Mouse (Mus musculus) retina, postnatal 7 days (tissue): ENCODE measurements at regions not wholly inside any gene's neighbourhood (a gene's known extent, or its start where the extent isn't known, plus 50 kb on each side); places are given as distances from the start of the nearest gene placed in this dataset.
"Not testable (repeated sequence)": the region's sequence is repeated elsewhere in the genome, so short reads cannot be mapped to it uniquely, and the experiment has no call there.

Source experiments
- DNase-seq: peaks from one replicate; pipeline ENCODE4 v3.0.0-alpha.2; 2012; ENCODE audit warnings: low read depth, low spot score

DNA sequence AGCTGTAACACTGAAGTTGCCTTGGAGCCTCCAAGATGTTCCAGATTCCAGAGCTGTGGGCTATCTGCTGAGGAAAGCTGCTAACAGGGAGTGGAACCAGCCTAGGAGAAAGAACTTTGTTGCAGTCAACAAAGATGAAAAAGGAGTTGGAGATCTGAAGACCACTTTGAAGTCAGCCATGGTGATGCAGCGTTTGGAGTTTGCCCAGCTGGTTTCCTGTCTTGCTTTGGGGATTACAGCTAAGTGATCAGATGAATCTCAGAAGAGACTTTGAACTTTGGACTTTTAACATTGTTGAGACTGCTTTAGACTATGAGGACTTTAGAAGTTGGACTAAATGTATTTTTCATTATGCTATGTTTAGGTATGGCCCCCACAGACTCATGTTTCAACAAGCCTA lies 297.6 kb downstream of the Gadd45g start:
- not testable (repeated sequence) for DNase-seq

DNA sequence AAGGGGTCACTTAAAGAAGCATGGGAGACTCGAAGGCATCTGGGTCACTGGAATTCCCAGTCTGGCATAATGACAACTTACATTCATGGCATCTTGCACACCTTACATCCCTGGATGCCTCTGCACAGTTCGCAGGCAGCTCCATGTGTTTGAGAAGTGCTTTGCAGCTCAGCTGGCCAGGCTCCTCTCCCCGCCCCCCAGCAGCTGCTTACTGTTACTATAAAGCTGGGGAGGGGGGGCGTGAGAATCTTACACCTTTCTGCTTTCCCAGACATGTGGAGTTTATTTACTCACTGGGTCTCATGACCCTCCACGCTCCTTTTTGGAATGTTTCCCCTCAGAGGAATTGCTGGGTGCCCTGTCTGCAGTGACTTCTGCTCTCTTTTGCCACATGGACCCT lies 299.4 kb downstream of the Gadd45g start:
- no peak for DNase-seq

DNA sequence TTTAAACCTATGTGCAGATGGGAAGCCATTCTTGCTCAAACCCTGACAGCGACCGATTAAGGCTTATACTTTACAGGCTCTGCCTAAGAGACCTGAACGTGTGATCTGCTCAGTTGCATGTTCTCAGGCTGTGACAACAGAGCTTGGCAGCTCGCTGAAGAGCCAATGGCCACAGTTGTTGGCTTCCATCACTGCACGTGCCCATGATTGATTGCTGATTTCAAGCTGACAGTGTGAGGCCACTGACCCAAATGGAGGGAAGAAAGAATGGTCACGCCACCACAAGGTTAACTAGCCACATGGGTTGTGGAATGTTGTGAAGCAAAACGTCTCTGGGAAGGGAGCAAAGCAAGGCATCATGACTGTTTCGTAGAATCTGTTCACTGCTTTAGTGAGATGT lies 303.8 kb downstream of the Gadd45g start:
- no peak for DNase-seq

DNA sequence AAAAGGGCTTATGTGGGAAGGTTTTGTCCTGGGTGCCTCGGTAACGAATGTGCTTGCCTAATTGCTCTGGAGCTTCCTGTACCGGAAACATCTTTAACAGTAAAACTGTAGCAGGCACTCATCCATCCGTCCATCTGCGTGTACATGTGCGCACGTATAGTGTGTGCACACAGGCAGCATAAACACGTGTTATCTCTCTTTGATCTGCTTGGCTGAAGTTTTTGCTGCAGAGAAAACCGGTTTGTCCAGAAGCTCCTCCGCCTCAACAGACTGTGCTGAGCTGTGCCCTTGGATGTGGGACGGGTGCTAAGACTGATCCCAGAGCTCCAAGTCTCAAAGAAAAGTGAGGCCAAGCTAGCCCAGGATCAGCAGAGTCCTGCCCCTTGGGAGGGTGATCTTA lies 305.3 kb downstream of the Gadd45g start:
- DNase-seq = no peak

DNA sequence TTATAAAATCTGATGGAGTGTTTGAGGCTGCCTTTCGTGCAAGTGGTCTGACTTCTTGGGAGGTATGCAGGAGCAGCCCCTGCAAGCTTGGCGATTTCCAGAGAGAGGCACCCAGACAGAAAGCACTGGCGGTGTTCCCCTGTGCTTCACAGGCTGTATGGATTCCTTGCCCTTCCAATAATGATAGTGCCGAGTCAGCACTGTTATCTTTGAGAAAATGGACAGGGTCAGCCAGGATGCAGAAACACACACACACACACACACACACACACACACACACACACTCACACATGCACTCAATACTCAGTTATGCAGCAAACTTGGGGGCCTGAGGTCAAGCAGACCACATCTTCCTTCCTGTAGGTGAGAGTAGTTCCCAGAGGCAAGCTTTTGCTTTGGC lies 305.7 kb downstream of the Gadd45g start:
- DNase-seq = no peak

DNA sequence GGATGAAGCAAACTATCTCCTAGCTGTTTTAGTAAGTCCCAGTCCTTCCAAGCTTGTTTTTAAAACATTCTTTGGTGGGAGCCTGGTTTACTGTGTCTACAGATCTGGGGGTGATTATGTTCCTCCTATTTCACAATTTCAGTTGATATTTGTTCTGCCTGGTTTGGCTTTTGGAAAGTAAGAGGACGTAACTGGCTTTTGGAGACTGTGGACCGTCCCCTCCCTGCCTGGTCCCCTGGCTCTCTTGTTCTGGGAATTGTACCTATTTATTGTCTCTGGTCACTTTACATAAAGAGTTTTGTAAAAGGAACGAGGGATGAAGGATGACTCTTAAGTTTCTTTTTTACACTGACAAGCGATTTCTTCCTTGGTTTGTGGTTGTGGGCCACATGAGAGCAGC lies 306.6 kb downstream of the Gadd45g start:
- no peak for DNase-seq

DNA sequence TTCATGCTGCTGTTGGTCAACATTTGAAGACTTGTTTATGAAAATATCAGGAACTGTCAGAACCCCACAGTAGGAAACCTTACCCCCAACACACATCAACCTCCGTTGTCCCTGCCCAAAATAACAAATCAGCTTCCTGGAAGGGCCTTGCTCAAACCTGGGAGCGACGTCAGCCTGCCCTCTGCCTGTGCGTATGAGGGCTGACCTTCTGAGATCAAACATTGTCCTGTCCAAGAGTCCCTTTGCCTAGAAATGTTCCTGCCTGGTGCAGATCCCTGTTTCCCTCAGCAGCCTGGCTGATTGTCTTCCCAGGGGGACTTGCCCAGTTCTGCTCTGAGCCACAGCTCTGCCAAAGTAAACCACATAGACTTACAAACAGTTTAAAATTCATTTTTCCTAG lies 307.1 kb downstream of the Gadd45g start:
- no peak for DNase-seq

DNA sequence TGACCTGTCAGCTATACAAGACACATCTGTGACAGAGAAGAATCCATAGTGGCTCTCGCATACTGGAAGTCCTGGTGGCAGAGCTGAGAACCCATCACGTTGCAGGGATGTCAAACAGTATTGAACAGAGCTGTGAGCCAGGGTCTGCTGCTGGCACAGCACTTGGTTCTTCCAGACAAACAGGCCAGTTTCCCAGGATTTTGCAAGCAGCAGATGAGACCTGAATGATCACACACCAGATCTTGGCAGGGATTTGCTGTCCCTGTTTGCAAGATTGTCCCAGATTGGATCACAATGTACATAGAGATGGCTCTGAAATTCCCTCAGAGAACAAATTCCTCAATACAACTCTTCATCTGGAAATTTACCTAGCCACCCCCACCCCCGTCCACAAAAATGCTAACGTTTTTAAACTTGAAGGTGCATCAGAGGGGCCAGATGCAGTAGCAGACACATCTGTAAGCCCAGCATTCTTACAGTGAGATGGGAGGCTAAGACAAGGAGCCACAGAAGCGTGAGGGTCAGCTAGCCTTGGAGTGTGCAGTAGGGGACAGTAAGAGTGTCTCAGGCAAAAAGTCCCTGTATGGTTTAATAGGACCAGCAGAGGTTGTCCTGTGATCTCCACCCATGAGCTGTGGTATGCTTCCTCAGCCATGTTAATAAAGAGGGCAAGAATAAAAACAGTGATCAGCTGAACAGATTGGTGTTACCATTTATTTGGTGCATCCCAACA lies 307.8 kb downstream of the Gadd45g start:
- no peak for DNase-seq

DNA sequence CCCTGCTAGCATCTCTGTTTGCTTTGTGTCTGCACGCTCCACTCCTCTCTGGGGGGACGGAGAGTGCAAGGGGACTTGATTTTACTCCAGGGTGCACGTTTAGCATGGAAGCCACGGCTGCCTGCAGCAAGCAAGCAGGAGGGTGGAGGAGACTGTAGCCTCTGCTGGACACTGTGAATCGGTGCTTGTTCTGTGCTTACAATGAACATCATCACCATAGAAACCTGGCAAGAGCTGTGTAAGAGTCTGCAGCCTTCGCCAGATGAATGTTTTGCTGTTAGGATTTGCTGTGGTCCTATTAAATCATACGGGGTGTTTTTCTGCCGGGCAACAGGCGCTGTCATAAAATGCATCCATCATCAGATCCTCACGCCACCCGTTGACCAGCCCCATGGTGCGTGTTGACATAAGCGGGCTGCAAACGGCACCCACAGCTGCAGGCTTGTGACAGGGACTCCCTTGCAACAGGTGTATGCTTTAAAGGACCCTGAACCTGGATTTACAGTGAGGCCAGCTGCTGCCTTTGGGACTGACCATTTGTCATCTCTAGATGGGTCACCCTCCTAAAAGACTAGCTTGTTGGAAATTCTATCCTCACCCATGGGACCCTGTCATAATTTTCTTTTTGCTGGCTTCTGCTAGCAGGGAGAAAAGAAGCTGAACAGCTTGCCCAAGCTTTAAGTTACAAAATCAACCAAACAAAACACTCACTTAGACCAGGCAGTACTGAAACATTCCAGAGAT lies 308.5 kb downstream of the Gadd45g start:
- DNase-seq = peak; percentile 17

DNA sequence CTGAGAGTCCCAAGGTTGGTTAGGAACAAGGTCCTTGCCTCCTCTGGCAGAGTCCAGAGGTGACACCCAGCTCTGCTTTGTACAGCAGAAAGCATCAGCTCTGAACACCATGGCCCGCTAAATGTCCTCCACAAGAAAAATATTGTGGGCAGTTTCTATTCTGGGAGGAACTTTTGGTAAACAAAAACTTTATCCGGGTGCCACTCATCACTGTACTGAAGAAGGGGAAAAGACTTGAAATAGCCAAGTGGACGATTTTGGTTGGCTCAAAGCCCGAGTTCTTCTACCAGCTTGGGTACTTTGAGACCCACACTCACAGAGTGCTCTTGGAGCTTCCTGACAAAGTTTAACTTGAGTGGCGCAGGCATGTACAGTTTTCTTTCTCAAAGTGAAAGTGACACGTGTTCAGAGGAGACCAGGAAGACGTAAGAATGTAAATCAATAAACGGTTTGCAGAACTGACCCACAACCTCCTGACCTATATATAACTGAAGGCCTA lies 309.2 kb downstream of the Gadd45g start:
- no peak for DNase-seq

DNA sequence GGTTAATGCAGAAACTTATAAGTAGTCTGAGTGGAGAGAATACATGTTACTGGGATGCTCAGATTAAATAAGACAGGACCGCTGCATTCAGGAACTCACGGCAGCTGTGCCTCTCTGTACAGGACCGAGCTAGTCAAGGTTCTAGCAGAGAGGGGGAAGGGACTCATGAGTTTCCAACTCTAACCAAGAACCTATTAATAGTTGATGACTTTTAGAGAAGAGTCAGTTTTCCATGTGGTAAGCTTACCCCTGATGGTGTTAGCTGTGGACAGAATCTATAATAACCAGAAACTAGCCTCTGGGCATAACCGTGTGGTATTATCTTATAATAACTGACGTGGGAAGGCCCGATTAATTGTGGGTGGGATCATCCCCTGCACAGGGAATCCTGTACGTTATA lies 316.2 kb downstream of the Gadd45g start:
- DNase-seq = no peak

DNA sequence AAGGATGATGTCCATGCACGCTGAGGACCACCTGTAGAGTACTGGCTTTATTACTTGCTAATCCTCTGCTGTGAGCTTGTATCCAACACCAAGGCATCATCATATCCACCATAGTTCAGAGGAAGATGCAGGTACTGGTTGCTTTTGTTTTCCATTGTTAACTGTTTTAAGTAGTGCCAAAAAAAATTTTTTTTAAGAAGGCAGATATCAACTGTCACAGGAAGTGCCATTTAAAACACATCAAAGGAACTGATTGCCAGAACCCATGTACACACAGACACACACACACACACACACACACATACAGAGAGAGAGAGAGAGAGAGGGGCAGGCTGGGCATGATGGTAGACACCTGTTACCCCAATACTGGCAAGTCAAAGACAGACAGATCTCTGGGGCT lies 319.1 kb downstream of the Gadd45g start:
- no peak for DNase-seq

DNA sequence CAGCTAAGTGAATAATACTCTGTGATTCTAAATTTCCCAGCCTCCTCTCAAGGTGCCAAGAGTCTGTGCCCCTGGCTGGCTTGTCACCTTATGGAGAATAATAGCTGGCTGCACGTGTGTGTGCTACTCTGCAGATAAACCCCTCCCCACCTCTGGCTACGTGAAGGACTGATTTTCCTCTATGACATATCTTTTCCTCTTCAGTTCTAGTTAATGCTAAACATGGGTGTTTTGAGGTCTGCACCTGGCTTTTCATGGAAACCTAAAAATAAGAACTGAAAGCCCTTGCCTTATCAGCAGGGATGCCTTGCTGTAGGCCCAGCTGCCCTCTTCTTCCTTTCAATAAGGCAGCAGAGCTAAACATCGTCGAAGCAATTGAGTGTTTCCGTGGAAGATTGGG lies 321.5 kb downstream of the Gadd45g start:
- DNase-seq = no peak

DNA sequence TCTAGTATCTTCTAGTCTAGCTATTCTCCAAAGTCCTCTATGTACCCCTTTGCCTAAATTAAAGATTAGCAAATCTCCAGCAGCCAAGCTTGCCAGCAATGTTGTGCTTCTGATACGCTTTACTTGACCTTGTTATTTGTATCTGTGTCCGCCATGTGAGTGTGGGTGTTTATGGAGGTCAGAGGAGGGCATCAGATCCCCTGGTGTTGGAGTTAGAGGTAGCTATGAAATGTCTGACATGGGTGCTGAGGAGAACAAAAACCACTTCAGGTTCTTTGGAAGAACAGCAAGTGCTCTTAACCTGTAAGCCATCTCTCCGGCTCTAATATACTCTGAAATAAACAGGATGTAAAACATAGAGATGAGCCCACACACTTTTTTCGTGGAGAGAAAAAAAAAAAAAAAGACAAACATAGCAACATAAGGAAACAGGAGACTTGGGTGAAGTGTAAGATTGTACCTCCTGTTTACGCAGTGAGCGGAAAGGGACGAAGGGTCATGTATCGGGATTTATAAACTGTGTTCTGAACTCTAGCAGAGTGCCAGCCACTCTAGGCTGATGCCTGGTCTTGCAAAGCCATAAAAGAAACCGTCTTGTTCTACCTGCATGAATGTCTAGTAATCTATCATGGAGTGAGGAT lies 326.3 kb downstream of the Gadd45g start:
- DNase-seq = no peak

DNA sequence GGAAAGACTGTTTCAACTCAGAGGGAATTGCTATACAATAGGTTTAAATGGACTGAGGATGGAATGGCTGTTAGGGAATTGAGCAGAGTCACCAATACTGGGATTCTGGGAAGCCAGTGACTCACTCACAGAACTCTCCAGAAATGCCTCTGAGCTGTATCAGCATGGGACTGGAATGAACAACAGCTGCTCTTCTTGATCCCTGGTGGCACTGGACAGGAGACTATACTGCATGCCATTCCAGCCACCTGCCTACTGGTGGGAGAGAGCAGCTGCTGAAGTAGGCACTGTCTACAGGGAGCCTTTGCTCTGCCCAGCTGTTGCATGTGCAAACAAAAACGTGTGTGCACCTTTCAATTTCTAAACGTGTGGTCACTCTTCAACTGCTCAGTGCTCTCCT lies 329.2 kb downstream of the Gadd45g start:
- no peak for DNase-seq

DNA sequence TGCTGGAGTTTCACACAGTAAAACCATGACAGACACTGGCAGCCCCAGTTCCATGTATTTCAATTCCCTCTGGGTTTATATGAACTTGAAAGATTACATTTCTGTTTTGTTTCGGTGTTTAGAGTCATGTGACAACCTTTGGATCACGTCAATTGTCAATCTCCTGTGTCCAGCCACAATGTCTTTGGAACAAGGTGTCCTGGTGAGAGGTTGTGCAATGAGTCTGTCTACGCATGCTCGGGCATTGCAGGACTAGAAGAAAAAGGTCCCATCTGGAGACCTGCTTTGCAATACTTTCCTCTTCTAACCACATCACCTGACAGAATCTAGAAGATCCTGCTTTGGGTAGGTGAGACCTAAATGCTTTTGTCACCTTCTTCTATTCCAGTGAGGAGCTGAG lies 333.5 kb downstream of the Gadd45g start:
- DNase-seq = no peak

DNA sequence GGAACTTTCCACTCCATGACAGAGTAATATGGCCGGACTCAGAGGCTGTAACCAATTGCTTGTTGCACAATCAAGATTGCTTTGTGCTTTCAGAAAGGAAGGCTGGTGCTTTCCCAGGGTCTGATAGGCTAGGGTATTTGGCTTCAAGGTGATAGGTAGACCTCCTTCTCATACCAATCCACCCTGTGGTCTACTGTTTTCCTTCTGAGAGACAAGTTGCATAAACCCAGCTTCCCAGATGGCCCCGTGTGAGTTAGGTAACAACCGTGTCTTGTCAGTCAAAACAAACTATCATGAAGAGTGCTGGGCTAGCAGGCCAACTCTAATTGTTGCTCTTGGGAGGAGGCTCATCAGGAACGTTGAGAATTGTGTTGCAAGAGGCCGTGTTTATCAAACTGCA lies 337.2 kb downstream of the Gadd45g start:
- no peak for DNase-seq

DNA sequence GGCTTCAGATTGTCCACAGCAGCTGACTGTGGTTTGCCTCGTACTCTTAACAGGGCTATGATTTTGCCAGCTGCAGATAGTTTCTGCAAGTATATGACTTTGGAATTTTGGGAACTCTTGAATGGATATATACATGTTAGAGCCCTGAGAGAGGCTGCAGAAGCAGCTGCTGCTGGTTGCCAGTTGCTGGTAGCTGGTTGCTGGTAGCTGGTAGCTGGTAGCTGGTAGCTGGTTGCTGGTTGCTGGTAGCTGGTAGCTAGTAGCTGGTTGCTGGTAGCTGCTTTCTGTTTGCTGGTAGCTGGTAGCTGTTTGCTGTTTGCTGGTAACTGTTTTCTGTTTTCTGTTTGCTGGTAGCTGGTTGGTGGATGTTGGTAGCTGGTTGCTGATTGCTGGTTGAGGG lies 339.1 kb downstream of the Gadd45g start:
- no peak for DNase-seq

DNA sequence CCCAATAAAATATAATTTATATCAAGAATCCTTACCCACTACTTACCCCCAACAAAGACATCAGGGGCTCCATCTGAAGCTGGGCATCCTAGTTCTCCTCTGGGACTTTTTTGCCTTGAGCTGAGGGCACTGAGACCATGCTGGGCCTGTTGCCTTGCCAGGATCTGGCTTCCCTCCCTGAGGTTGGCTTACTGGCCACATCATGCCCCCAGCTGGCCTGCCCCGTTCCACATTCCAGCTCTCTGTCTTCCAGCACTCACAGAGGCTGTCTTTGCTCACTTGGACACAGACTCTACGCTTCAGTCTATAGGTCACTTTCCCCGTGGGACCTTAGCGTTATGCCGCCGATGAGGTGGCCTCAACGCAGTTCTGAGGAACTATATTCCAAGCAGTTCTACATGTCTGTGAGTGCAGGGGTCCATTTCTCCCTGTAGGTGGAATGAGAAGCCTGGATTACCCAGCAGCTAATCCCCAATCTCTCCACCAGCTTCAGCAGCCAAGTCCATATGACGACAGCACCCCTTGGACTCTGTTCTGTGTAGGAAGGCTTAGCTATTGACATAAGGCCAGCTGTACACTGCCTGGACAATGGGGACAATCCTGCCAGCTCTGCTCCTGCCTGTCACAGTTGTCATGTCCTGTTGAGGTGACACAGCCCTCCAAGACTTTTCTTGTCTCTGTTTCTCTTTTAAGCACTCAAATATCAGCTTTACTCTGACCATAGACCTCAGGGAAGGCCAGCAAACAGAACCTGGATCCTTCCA lies 341.5 kb downstream of the Gadd45g start:
- DNase-seq = no peak

DNA sequence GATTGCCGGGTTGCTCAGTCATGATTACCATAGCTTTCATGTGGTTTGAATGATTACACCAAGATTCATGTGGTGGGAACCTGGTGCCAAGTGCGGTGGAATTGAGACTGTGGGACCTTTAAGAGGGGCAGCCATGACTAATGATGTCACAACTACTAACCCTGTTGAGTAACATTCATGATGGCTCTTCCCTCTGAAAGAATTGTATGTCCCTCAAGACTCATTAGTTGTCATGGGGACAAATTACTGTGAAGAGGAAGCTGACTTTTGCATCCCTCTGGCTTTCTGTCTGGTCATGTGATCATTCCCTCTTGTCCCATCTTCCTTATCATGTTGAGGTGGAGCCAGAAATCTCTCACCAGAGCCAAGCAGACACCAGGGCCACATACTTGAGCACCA lies 342.1 kb downstream of the Gadd45g start:
- no peak for DNase-seq

DNA sequence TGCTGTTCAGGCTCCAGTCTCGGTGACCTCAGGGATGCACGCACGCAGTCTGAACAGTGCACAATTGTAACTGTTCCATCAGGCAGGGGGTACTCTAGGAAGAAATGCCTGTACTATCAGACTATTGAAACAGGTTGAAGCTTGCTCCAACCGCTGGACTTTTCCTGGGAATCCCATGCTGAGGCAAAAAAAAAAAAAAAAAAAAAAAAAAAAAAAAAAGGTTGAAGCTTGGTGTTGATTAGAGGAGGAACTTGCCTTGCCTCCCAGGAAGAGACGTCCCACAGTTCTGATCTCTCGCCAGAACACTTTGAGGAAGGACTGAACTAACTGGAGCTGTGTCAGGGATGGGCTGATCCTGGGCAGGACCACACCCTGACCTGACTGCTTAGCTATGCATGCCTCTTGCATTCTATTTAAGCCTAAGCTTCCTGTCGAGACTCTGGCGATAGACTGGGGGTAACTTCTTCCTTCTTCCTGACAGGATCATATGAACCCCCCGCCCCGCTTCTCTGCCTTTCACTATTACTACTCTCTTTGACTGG lies 341.6 kb downstream of the Diras2 start:
- no peak for DNase-seq

DNA sequence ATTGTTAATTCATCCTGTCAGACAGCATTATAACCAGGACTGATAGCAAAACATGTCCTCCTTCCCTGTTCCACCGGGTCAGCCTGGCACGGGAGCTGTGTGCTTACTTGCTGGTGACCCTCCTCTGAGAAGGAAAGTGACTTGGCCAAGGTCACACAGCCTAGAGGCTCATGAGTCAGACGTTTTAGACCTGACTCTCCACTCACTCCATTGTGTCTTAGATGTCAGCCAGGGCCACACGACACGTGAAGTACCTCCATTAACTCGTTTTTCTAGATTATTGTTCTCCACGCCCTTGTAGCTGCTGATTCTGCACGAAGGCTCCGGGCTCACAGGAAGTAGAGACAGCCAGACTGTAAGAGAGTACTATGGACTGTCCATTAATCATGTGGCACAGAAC lies 340.8 kb downstream of the Diras2 start:
- no peak for DNase-seq
